Mouse (Mus musculus) G1E (cell line): ENCODE data around the gene Cdr2. TPM values are rescaled to one million over a fixed set of nuclear protein-coding genes. Genes with fewer than 3 reads are reported as not detected.
A peak's percentile ranks its signal among the peaks of the same experiment; 100 is the strongest.
"Not testable (repeated sequence)": the region's sequence is repeated elsewhere in the genome, so short reads cannot be mapped to it uniquely, and the experiment has no call there.

Source experiments
- ATAC-seq: 2 replicates; pipeline ENCODE4 v1.8.0; 2016; ENCODE audit warnings: mild to moderate bottlenecking; ENCODE audit not compliant: insufficient number of reproducible peaks, poor library complexity, low FRiP score, severe bottlenecking; ENCODE audit errors: extremely low read depth
- DNase-seq: peaks from one replicate; pipeline ENCODE4 v3.0.0; 2012; ENCODE audit warnings: low spot score
- H3K27me3 ChIP-seq: 2 replicates; pipeline ENCODE4 v1.6.1; 2012; ENCODE audit warnings: mild to moderate bottlenecking, low read length, inconsistent platforms; ENCODE audit not compliant: insufficient read depth
- H3K36me3 ChIP-seq: replicated peaks from 2 replicates; pipeline ENCODE3; 2012; ENCODE audit warnings: mild to moderate bottlenecking, inconsistent platforms
- H3K4me1 ChIP-seq: 2 replicates; pipeline ENCODE4 v1.6.1; 2012; ENCODE audit warnings: low read depth, low read length, inconsistent platforms, mixed read lengths; ENCODE audit not compliant: insufficient read depth
- H3K4me3 ChIP-seq: 2 replicates; pipeline ENCODE4 v1.5.1; 2012; ENCODE audit warnings: low read depth, mild to moderate bottlenecking, inconsistent platforms, low read length, moderate library complexity, mixed read lengths
- H3K9me3 ChIP-seq: replicated peaks from 2 replicates; pipeline ENCODE4 v1.6.1; 2012; ENCODE audit warnings: inconsistent platforms
- CTCF ChIP-seq: IDR thresholded peaks from 2 replicates; pipeline ENCODE4 v1.5.1; 2012; ENCODE audit warnings: low read depth, low read length, inconsistent platforms, mixed read lengths
- GATA1 ChIP-seq: IDR thresholded peaks from 2 replicates; pipeline ENCODE4 v1.6.1; 2012; ENCODE audit warnings: borderline replicate concordance, low read length, inconsistent platforms, mixed read lengths
- GATA2 ChIP-seq: IDR thresholded peaks from 2 replicates; pipeline ENCODE4 v1.6.1; 2012; ENCODE audit warnings: low read depth, low read length, inconsistent platforms, borderline replicate concordance
- POLR2AphosphoS5 ChIP-seq: IDR thresholded peaks from 2 replicates; pipeline ENCODE4 v1.6.1; 2012; ENCODE audit warnings: low read depth, low read length, inconsistent platforms; ENCODE audit not compliant: insufficient replicate concordance
- TAL1 ChIP-seq: conservative IDR thresholded peaks from 2 replicates; pipeline ENCODE4 v1.6.1; 2012; ENCODE audit warnings: low read depth, low read length, inconsistent platforms, mixed read lengths
- polyA plus RNA-seq: library from polyadenylated mRNA; stranded (reverse); fragments of >175 nt; gene quantifications from 2 replicates; pipeline ENCODE4 v1.2.3, GENCODE M21; 2012
- total RNA-seq, 2 experiments: library from RNA; stranded (forward) in 1 of 2; stranded (reverse) in 1 of 2; fragments of 200-1000 nt in 1 of 2; fragments of >200 nt in 1 of 2; fragmentation: Nextera tagmentation in 1 of 2; gene quantifications; 2 replicates each; pipeline ENCODE4 v1.2.3; 2014 to 2017

Cdr2 gene
- total and polyA plus RNA-seq, 3 experiments: 7.7 to 20.0 (median 12.7) TPM

DNA sequence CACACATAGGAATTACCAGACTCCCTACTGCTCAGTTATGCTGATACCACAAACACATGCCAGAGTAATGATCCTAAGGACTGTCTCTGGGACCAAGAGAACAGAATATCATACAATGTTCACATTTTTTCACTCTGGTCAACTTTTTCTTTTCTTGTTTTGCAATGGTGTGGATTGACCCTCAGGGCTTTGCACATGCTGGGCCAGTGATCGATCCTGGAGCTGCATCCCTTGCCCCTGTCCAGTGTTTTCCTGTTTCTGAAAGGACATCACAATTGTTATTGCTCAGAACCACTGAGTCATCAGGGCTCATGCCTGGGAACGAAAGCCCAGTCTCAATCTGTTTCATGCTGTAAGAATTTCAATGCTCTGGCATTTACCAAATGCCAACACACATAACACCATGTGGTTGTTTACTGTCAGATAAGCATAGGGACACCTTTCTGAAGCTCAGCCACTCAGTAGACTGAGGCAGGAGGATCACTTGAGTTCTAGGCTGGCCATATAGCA, 17.0 kb upstream of the Cdr2 start:
- H3K36me3 ChIP-seq: no peaks in the 10 kb centered on the region
- TF ChIP-seq GATA1 (no peak), GATA2 (no peak), CTCF (no peak)
- H3K4me1 ChIP-seq: no peaks in the 10 kb centered on the region
- ATAC-seq: no peak
- DNase-seq: no peak
- no peaks in the 10 kb centered on the region for H3K9me3 ChIP-seq
- H3K4me3 ChIP-seq: no peak overlapping the region
- peaks cover 17% of the 10 kb centered on the region for H3K27me3 ChIP-seq

DNA sequence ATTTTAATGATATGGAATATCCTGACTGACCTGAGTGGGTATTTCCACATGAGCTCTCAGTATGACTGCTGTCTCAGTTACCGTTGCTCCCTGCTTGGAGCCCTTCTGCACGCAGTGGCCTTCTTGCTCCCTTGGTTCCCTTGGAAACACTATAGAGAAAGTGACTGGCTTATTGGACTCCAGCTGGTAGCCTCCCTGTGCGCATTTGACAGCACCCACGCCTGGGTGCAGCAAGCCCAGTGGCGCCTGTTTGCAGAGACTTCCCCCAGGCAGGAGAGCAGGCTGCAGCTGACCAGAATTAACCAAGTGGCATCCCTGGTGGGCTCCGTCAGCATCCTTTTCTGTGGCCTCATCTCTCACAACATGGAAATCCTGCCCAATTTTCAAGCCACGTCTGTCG, 9.1 kb upstream of the Cdr2 start:
- ATAC-seq: no peak
- Histone ChIP-seq H3K27me3 (peaks cover 27% of the 10 kb centered on the region), H3K36me3 (no peaks in the 10 kb centered on the region), H3K4me1 (no peaks in the 10 kb centered on the region), H3K9me3 (peaks cover 3% of the 10 kb centered on the region; the same call in 1 of the 2 replicates), H3K4me3 (no peak overlapping the region)
- no peak for DNase-seq
- TF ChIP-seq GATA1: no peak
- TF ChIP-seq CTCF: no peak
- no peak for TF ChIP-seq TAL1
- TF ChIP-seq GATA2: no peak
- TF ChIP-seq POLR2AphosphoS5: no peak

DNA sequence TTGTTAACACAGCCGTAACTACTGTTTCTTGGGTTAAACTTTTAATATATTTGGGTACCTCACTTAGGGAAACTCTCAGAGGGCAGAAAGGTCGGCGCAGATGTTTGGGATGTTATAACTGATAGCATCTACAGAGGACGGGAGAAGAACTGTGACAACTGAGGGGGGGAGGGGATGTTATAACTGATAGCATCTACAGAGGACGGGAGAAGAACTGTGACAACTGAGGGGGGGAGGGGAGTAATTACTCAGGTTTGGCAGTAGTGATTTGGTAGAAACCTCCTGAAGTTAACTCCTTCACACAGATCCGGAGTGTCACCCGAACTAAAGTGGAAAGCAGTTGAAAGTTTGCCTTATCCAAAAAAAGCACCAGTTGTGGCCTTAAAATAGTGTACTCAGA, 856 bp upstream of the Cdr2 start:
- H3K27me3 ChIP-seq: peaks cover 5% of the 10 kb centered on the region; the same call in 1 of the 2 replicates
- peak overlapping the region; percentile 88 for H3K4me3 ChIP-seq
- H3K36me3 ChIP-seq: peaks cover 3% of the 10 kb centered on the region
- ATAC-seq: no peak
- no peaks in the 10 kb centered on the region for H3K9me3 ChIP-seq
- peaks cover 49% of the 10 kb centered on the region for H3K4me1 ChIP-seq
- DNase-seq: no peak
- no peak for TF ChIP-seq GATA1
- no peak for TF ChIP-seq TAL1

DNA sequence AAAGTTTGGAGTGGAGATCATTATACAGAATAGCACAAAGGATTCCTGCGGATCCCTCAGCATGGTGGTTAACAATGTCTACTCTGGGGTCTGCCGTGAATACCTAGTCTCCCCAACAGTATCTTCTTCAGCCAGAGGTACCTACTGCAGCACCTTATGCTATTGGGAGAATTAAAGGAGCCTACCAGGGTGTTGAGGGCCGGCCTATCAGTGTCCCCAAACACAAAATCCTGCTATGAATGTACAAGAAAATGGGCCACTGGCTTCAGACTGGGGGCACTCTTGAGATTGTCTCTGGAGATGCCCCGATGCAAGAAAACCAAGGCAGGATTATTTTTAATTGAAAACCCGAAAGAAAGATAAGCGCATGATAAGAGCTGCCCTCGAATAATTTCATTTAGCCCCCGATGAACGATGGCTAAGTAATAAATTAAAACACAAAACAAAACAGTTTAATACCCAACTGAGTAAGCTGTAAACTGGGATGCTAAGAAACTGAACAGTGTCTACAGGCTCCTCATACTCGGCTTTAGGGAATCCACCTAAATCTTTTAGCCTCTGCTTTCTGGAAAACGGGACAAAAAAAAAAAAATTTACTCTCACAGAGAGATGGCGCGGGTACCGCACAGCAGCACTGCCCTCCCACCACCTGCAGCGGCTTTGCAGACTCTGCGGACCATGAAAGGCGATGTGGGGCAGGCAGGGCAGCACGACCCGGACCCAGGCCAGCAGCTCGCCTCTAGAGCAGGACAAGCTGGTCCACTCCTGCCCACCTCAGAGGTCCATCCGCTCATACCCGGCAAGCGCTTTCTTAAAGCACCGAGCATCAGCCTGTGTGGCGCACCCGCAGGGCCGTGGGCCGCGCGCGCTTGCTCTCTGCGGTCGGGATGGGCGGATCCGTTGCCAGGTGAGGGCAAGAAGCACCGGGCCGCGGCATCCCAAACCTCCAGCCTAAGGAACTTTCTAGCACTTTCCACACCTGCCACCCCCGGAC, 884 bp downstream of the Cdr2 start:
- Histone ChIP-seq H3K9me3 (no peaks in the 10 kb centered on the region), H3K4me3 (peak overlapping the region; percentile 88), H3K36me3 (peaks cover 4% of the 10 kb centered on the region), H3K4me1 (peaks cover 51% of the 10 kb centered on the region), H3K27me3 (peaks cover 3% of the 10 kb centered on the region; the same call in 1 of the 2 replicates)
- DNase-seq (peak; percentile 17), ATAC-seq (no peak)
- TF ChIP-seq TAL1: no peak
- no peak for TF ChIP-seq POLR2AphosphoS5
- no peak for TF ChIP-seq CTCF
- TF ChIP-seq GATA2: no peak
- TF ChIP-seq GATA1: no peak

GRCm38 (mm10) chr7:120980041-120980440, 2.1 kb downstream of the Cdr2 start:
- Histone ChIP-seq H3K9me3 (no peaks in the 10 kb centered on the region), H3K4me1 (peaks cover 57% of the 10 kb centered on the region), H3K27me3 (peaks cover 2% of the 10 kb centered on the region; the same call in 1 of the 2 replicates), H3K4me3 (no peak overlapping the region; the same call in 1 of the 2 replicates), H3K36me3 (peaks cover 6% of the 10 kb centered on the region)
- ATAC-seq (peak; percentile 36; the same call in 1 of the 2 replicates), DNase-seq (peak; percentile 34)
- TF ChIP-seq TAL1 (peak; percentile 50), GATA2 (no peak), CTCF (no peak)

DNA sequence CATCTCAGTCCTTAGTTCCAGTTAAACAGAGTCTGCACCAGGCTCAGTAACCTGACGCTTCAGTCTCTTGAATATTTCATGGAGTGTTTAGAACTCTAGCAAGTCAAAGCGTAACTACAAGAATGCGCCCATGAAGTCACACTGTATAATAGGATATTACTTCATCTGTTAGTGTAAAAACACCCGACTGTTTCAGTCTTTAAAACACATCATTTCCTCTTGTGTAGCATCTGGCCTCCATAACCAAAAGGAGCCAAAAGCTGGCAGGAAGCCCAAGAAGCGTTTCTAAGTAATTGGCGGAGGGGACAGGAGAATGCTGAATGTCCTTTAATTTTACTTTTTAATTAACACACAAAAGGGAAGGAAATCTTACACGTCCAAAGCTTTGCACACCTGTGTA, 5.0 kb downstream of the Cdr2 start:
- Histone ChIP-seq H3K27me3 (no peaks in the 10 kb centered on the region), H3K9me3 (no peaks in the 10 kb centered on the region), H3K4me1 (peaks cover 52% of the 10 kb centered on the region), H3K36me3 (peaks cover 11% of the 10 kb centered on the region), H3K4me3 (no peak overlapping the region)
- TF ChIP-seq CTCF: no peak
- no peak for TF ChIP-seq TAL1
- no peak for TF ChIP-seq GATA1
- TF ChIP-seq GATA2: no peak
- TF ChIP-seq POLR2AphosphoS5: no peak
- DNase-seq (no peak), ATAC-seq (no peak)

DNA sequence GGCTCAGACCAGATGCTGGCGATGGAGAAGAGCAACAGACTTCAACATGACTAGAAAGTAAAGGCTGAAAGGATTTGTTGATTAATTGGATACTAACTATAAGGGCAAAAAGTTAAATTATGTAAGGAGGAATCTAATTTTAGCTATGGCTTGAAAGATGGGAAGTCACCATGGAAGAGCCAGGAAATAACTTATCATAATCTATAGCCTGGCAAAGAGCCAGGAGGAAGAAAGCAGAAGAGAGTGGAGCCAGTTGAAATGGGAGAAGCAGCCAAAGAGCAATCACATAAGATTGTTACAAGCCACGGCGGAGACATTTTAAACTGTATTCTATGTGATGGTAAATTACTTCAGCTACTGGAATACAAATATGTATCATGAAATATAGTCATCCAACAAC, 8.1 kb downstream of the Cdr2 start:
- TF ChIP-seq CTCF: no peak
- no peak for TF ChIP-seq GATA2
- no peak for TF ChIP-seq GATA1
- TF ChIP-seq TAL1: no peak
- no peak for TF ChIP-seq POLR2AphosphoS5
- ATAC-seq (no peak), DNase-seq (no peak)
- Histone ChIP-seq H3K9me3 (no peaks in the 10 kb centered on the region), H3K36me3 (peaks cover 23% of the 10 kb centered on the region), H3K4me1 (peaks cover 57% of the 10 kb centered on the region), H3K27me3 (no peaks in the 10 kb centered on the region), H3K4me3 (no peak overlapping the region)

- H3K9me3 ChIP-seq, H3K27me3 ChIP-seq, DNase-seq, H3K4me3 ChIP-seq, ATAC-seq: not testable (repeated sequence)
- H3K36me3 ChIP-seq: peaks cover 34% of the 10 kb centered on the region
- H3K4me1 ChIP-seq: peaks cover 47% of the 10 kb centered on the region
These were observed 9.6 kb downstream of the Cdr2 start for GRCm38 (mm10) chr7:120972471-120972870.
